Mouse (Mus musculus) embryo, embryonic 9.5 days (tissue): ENCODE data around the gene Rxfp3.
A peak's percentile ranks its signal among the peaks of the same experiment; 100 is the strongest.

Source experiments
- DNase-seq: peaks from one replicate; pipeline ENCODE4 v3.0.0-alpha.2; 2017; ENCODE audit errors: extremely low spot score

Gene Rxfp3

GRCm38 (mm10) chr15:11037711-11038110, at the start of gene Rxfp3:
Gene Rxfp3, minus strand, starts transcription at chr15:11037991.
- DNase-seq: peak; percentile 32

- DNase-seq: peak; percentile 65
Measured at GRCm38 (mm10) chr15:11084993-11085365, 47.2 kb upstream of the Rxfp3 start.

- DNase-seq: no peak
Measured at GRCm38 (mm10) chr15:11084241-11084992, 46.6 kb upstream of the Rxfp3 start.

GRCm38 (mm10) chr15:11083678-11084077, 45.9 kb upstream of the Rxfp3 start:
- no peak for DNase-seq

- DNase-seq: no peak
Measured at GRCm38 (mm10) chr15:11082961-11083569, 45.3 kb upstream of the Rxfp3 start.

GRCm38 (mm10) chr15:11075726-11076361, 38.1 kb upstream of the Rxfp3 start:
- DNase-seq: no peak

- no peak for DNase-seq
Measured at GRCm38 (mm10) chr15:11067891-11068290, 30.1 kb upstream of the Rxfp3 start.

- DNase-seq: peak; percentile 49
Measured at GRCm38 (mm10) chr15:11066299-11066698, 28.5 kb upstream of the Rxfp3 start.

- no peak for DNase-seq
Measured at GRCm38 (mm10) chr15:11065528-11066171, 27.9 kb upstream of the Rxfp3 start.

GRCm38 (mm10) chr15:11064558-11065411, 27.0 kb upstream of the Rxfp3 start, which contains the start of gene Adamts12:
Gene Adamts12, plus strand, starts transcription at chr15:11064790.
- peak; percentile 79 for DNase-seq

- no peak for DNase-seq
Measured at GRCm38 (mm10) chr15:11064160-11064557, 26.4 kb upstream of the Rxfp3 start.

GRCm38 (mm10) chr15:11062903-11063302, 25.1 kb upstream of the Rxfp3 start:
- DNase-seq: no peak

- no peak for DNase-seq
Measured at GRCm38 (mm10) chr15:11054440-11055080, 16.8 kb upstream of the Rxfp3 start.

GRCm38 (mm10) chr15:11053678-11054439, 16.1 kb upstream of the Rxfp3 start:
- DNase-seq: no peak

- no peak for DNase-seq
Measured at GRCm38 (mm10) chr15:11042828-11043227, 5.0 kb upstream of the Rxfp3 start.

- DNase-seq: no peak
Measured at GRCm38 (mm10) chr15:11041229-11041628, 3.4 kb upstream of the Rxfp3 start.

- no peak for DNase-seq
Measured at GRCm38 (mm10) chr15:11040067-11040466, 2.3 kb upstream of the Rxfp3 start.

GRCm38 (mm10) chr15:11038476-11038875, 685 bp upstream of the Rxfp3 start:
- peak; percentile 71 for DNase-seq

- no peak for DNase-seq
Measured at GRCm38 (mm10) chr15:11037376-11037695, 455 bp downstream of the Rxfp3 start.
